Mouse (Mus musculus): ENCODE measurements around the gene Pklr.

- TF ChIP-seq MYOG (IDR thresholded peaks at IDR 0.05; ENCODE audit: control insufficient read depth, extremely low read depth, insufficient read length) (no peak), CEBPB (IDR thresholded peaks at IDR 0.05; ENCODE audit: low read depth) (no peak), CTCF (IDR thresholded peaks at IDR 0.05; ENCODE audit: control insufficient read depth, insufficient read depth, insufficient read length) (no peak), USF1 (IDR thresholded peaks at IDR 0.05; ENCODE audit: low read depth) (no peak), MYOD1 (IDR thresholded peaks at IDR 0.05; ENCODE audit: control insufficient read depth, insufficient read length, low read depth) (no peak)
Observed at GRCm38 (mm10) chr3:89100811-89101210, 35.1 kb upstream of the Pklr start, which contains the start of gene Gm43738.
